Mouse (Mus musculus) layer of hippocampus, adult 18-20 months (tissue): ENCODE results near the gene Fbxo31. TPM values are rescaled to one million over a fixed set of nuclear protein-coding genes. Genes with fewer than 3 reads are reported as not detected.

Experiments
- DNase-seq, 2 experiments: peaks; one replicate each; pipeline ENCODE4 v3.0.0; 2022; ENCODE audit warnings: low spot score in 2 of 2
- total RNA-seq, 2 experiments: library from RNA; stranded (reverse); gene quantifications; 2 replicates each; pipeline ENCODE4 v1.2.3; 2021

Gene Fbxo31
- total RNA-seq, 2 experiments from 2014 or later, result 114 to 119 TPM

- no peak for DNase-seq
Measured at GRCm38 (mm10) chr8:121589205-121589726, 10.7 kb upstream of the Fbxo31 start.

- DNase-seq, result no peak
Measured at GRCm38 (mm10) chr8:121588750-121589149, 10.1 kb upstream of the Fbxo31 start.

GRCm38 (mm10) chr8:121585159-121585825 lies 6.7 kb upstream of the Fbxo31 start:
- peak; percentile 99 to 100 for DNase-seq

- DNase-seq, result no peak
Measured at GRCm38 (mm10) chr8:121584730-121585129, 6.1 kb upstream of the Fbxo31 start.

GRCm38 (mm10) chr8:121583653-121584052 lies 5.0 kb upstream of the Fbxo31 start:
- DNase-seq, result peak in 1 of 2 experiments; percentile 76

GRCm38 (mm10) chr8:121580465-121580864 lies 1.9 kb upstream of the Fbxo31 start:
- no peak for DNase-seq

GRCm38 (mm10) chr8:121577751-121578675 lies 593 bp downstream of the Fbxo31 start:
- DNase-seq, result peak in 1 of 2 experiments; percentile 51

GRCm38 (mm10) chr8:121575661-121576060 lies 2.9 kb downstream of the Fbxo31 start:
- no peak for DNase-seq

GRCm38 (mm10) chr8:121573275-121573674 lies 5.3 kb downstream of the Fbxo31 start:
- no peak for DNase-seq

- no peak for DNase-seq
Measured at GRCm38 (mm10) chr8:121572121-121572520, 6.5 kb downstream of the Fbxo31 start.

GRCm38 (mm10) chr8:121570801-121571200 lies 7.8 kb downstream of the Fbxo31 start:
- no peak for DNase-seq

GRCm38 (mm10) chr8:121570335-121570734 lies 8.3 kb downstream of the Fbxo31 start:
- peak in 1 of 2 experiments; percentile 51 for DNase-seq

- DNase-seq, result no peak
Measured at GRCm38 (mm10) chr8:121568321-121568720, 10.3 kb downstream of the Fbxo31 start.

- DNase-seq, result no peak
Measured at GRCm38 (mm10) chr8:121563701-121564100, 14.9 kb downstream of the Fbxo31 start.

GRCm38 (mm10) chr8:121562941-121563351 lies 15.7 kb downstream of the Fbxo31 start:
- DNase-seq, result no peak

GRCm38 (mm10) chr8:121561636-121562345 lies 16.8 kb downstream of the Fbxo31 start:
- no peak for DNase-seq

GRCm38 (mm10) chr8:121560432-121561100 lies 18.0 kb downstream of the Fbxo31 start:
- DNase-seq, result no peak

- DNase-seq, result no peak
Measured at GRCm38 (mm10) chr8:121559801-121560200, 18.8 kb downstream of the Fbxo31 start.

GRCm38 (mm10) chr8:121558538-121558937 lies 20.1 kb downstream of the Fbxo31 start:
- DNase-seq, result no peak

GRCm38 (mm10) chr8:121557746-121558145 lies 20.9 kb downstream of the Fbxo31 start:
- no peak for DNase-seq
